Mouse (Mus musculus) liver, adult (tissue): Measurements from ENCODE around the gene Abcd3.

Experiments
- GATA4 ChIP-seq: IDR thresholded peaks from 2 replicates; pipeline ENCODE4 v1.6.1; 2014; ENCODE audit warnings: mild to moderate bottlenecking, low read length; ENCODE audit not compliant: insufficient replicate concordance

The Abcd3 gene

DNA sequence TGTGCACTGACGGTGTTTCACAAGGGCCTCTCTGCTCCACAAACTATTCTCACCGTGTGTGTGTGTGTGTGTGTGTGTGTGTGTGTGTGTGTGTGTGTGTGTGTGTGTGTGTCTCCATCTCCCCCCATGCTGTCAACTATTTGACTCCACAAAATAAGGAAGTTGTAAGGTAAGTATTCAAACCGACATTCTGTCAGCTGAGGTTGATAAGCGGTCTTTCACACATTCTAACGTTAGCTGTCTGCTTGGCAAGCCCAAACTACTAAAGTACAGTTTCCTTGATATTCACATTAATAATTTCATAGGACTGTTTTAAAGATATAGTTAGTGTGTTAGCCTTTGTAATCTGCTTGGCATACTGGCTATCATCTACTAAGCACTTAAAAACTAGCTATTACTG, 48.3 kb downstream of the Abcd3 start:
- TF ChIP-seq GATA4 = no peak

DNA sequence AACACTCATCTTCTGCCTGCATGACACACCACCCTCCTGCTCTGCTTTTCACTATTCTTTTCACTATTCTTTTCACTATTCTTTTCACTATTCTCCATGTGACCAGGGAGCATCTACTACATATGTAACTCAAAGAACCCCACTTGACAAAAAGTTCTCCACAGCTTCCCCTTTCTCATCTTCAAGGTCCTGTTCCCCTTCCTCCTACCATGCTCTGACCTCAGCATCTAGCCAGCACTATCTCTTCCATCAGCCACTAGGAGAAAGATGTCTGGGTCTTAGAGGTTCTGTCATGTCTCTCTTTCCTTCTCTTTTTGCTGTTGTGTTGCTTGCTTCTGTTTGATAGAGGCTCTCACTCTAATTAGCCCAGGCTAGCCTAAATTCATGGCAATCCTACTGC, 49.1 kb downstream of the Abcd3 start:
- TF ChIP-seq GATA4 = no peak

GRCm38 (mm10) chr3:121762056-121762852, 52.8 kb downstream of the Abcd3 start:
- no peak for TF ChIP-seq GATA4

DNA sequence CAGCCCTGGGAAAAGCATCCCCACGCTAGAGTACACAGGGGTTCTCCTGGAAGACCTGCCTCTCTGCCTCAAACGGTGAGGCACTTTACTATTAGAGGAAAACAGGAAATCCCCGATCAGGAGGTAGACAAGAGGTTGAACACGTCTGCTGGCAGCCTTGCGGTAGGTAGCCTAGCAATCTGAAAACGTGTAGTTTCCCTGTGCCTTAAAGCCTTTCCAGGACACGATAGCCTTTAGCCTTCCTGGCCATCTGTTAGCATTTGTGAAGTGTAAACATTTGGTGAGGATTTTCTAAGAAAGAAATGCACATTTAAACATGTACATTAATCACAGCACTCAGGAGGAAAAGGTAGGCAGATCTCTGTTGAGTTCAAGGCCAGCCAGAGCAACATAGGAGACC, 56.7 kb downstream of the Abcd3 start:
- TF ChIP-seq GATA4 = no peak

DNA sequence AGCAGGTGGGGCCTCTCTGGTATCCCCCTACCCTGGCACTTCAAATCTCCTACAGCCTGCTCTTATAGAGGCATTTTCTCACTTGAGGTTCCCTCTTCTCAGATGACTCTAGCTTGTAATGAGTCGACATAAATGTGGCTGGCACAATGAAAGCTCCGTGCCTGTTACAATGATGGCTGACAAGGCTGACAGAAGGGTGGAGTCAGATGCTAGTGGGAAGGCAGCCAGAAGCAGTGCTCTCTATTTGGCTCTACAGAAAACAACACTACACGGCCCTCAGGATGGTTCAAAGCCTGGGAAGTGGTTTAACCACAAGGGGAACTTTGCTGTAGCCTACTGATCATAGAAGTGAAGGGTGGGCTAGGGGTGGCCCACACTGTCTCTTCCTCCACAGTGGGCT, 60.0 kb downstream of the Abcd3 start:
- TF ChIP-seq GATA4 = no peak

- TF ChIP-seq GATA4 = no peak
Observed at GRCm38 (mm10) chr3:121739489-121740213, 75.5 kb downstream of the Abcd3 start.

DNA sequence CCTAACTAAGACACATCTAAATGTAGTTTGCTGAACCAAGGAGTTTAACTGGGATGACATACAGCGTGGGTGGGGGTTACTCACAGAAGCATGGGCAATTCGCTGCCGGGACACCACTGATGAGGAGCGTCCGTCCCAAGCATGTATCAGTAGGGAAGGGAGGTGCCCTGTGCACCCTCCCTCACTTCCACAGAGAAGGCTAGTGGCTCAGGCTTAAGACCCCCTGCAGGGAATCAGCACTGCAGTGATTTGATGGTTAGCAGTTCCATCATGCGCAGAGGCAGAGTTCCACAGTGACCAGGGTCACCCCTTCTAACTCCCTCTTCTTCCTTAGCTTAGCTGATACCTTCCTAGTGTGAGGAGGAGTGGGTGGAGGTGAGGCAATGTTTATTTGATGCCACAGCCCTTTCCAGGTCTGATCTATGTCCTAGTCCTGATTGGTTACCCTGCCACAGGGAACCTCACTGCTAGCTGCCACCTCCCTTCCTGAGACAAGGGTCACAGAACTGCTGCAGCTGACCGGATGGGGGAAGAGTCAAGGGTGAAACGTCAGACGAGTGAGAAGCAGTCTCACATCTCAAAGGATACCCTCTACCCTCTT, 76.3 kb downstream of the Abcd3 start:
- no peak for TF ChIP-seq GATA4

- TF ChIP-seq GATA4 = no peak
Observed at GRCm38 (mm10) chr3:121737901-121738300, 77.2 kb downstream of the Abcd3 start.

GRCm38 (mm10) chr3:121737453-121737852, 77.6 kb downstream of the Abcd3 start:
- no peak for TF ChIP-seq GATA4

DNA sequence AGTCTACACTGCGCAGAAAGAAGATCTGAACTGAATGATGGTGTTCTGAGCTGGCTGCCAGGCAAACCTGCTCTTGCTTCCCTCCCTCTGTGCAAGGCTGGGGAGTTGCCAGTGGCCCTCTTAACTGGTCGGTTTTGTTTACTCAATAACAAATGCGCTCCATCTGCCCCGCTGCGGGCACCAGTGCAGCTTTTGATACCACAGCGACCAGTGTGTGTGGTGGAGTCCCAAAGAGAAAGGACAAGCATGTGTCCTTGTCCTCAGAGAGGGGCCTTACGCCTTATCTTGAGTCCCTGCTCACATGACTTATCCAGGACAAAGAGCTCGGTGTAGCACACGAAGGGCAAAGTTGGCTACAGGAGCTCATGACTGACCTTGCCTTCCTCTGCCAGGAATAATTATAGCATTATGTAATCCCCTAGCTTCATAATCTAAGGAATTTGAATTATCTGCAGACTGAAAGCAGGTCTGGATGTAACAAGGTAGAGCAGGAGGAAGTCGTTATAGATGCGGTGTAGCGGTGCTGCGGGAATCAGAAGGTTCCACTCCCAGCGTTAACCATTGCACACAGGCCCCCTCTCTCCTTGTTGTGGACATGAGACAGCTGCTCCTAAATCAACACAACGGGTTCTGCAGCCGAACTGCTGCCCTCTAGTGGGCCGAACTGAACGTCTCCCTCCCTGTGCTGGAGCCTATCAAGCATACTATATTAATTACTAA, 78.9 kb downstream of the Abcd3 start:
- peak; percentile 55; the same call in 1 of the 2 replicates for TF ChIP-seq GATA4

DNA sequence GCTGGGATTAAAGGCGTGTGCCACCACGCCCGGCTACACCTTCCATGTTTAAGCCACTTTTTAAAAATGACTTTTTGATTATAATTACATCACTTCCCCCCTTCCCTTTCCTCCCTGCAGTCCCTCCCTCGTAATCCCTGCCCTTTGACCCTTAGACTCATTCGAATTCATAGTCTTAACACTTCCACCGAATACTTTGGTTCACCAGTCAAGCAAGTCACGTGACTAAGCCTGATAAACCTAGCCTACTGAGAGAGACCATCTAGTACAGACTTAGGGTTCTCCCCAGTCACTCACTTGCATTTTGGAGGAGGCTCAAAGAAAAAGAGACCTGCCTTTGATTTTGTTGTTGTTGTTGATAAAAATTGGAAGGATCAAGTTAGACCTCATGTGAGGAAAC, 79.6 kb downstream of the Abcd3 start:
- TF ChIP-seq GATA4 = no peak

GRCm38 (mm10) chr3:121729678-121730077, 85.4 kb downstream of the Abcd3 start:
- TF ChIP-seq GATA4 = no peak

DNA sequence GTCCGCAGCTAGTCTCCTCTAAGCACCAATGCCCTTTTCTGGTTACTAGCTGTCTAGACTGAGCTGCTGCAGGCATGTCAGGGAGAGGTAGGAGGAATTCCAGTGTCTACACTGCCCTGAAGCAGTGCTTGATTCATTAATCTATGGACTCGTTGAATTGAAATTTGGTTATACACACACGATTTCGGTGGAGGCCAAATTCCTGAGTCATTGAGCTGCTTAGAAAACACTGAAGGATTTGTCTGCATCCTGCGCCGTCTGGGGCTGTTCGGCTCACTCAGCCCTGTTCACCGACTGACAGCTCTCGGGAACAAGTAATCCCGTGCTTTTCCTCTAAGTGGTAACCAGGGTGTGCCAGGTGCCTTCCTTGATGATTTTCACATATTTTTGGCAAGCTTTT, 89.5 kb downstream of the Abcd3 start:
- TF ChIP-seq GATA4 = no peak

- no peak for TF ChIP-seq GATA4
Observed at GRCm38 (mm10) chr3:121724553-121724952, 90.5 kb downstream of the Abcd3 start.

DNA sequence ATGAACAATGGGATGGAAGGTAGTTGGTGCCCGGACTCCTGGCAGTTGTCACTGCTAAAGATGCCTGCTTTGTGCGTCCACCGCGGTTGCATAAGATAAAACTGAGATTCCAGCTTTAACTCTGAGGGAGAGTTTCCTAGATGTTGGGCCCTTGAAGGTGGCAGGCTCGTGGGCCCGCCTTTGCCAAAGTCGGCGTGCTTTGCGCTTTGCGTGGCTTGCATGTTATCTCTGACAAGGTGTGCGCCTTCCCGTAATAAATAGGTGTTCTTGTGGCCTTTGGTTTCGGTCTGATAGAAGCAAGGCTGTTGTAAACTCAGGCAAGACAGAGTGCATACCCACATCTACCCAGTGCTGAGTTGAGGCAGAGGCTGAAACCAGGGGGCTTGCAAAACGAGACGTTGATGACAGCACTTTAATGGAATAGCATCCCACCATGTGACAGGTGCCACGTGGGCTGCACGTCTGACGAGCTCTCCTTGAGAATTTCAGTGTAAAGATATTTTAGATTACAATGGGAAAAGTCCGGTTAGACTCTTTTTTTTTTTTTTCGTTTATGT, 91.1 kb downstream of the Abcd3 start:
- no peak for TF ChIP-seq GATA4
